10 mouse cellular contexts compared by ENCODE assay signal in the genomic region with DNA sequence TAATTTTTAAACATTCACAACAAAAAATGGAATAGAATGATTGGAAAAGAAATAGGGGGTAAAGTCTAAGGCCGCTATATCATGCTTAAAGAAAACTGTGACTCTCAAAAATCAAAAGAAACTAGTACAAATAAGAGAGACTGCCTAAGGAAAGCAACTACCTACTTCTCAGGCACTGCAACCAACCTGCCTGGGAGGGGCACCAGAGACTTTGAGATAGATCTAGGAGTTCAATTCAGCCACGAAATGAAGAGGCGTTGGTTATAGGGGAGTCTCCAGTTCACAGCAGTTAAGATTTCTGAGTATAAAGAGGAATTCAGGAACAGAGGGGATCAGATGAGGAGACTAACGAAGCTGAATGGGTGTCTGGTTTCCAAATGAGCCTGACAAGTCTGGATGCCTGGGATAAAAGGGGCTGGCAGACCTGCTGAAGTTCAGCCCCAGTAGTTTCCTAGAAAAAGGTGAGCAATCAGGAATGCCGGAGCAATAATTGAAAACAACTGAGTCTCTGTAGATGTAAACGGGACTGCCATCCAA. TPM values are rescaled to one million over a fixed set of nuclear protein-coding genes. Genes with fewer than 3 reads are reported as not detected.
DNase-seq lines count a peak whose midpoint lies in the region; ATAC-seq lines count a peak whose summit lies in the region.
"Had no signal": no experiment of that assay in that cellular context is flagged by ENCODE, and none has a peak within 500 bp of the region (broad histone marks: within the 10 kb centered on the region; RNA-seq: fewer than 3 reads in every experiment).

No protein-coding gene starts in this region.

- H3K4me3 ChIP-seq in kidney, embryonic 16.5 days (ENCODE audit: low read length) = no peak overlapping the region
- H3K4me3 ChIP-seq: embryonic facial prominence, embryonic 13.5 days had no signal

- no peaks in the 10 kb centered on the region for H3K27me3 ChIP-seq in kidney, embryonic 16.5 days (ENCODE audit: insufficient read depth, low read length)
- H3K27me3 ChIP-seq: embryonic facial prominence, embryonic 13.5 days had no signal

- DNase-seq in gastrocnemius, adult 18-20 months (ENCODE audit: low spot score) = peak; percentile 23
- DNase-seq in gastrocnemius, postnatal 36 days = no peak
- peak; percentile 14 for DNase-seq in retina, embryonic 14.5 days (ENCODE audit: low spot score)
- no peak for DNase-seq in retina, postnatal 1 day
- no peak for DNase-seq in spleen, adult 12 weeks (ENCODE audit: low spot score)
- DNase-seq in adrenal gland, postnatal 10 days = no peak
- DNase-seq: adrenal gland, adult 8-10 months had no signal

- 52% methylated on average over 6 of the region's 6 CpGs for WGBS in kidney, embryonic 16.5 days

- no peak overlapping the region for H3K4me2 ChIP-seq in kidney, embryonic 16.5 days (replicated peaks; ENCODE audit: low read depth, low read length)
- H3K4me2 ChIP-seq: embryonic facial prominence, embryonic 13.5 days had no signal

- no peaks in the 10 kb centered on the region for H3K36me3 ChIP-seq in kidney, embryonic 16.5 days (ENCODE audit: insufficient read depth, low read length)
- H3K36me3 ChIP-seq: embryonic facial prominence, embryonic 13.5 days had no signal

- no peak overlapping the region for H3K27ac ChIP-seq in kidney, embryonic 16.5 days (ENCODE audit: low read length)
- H3K27ac ChIP-seq: embryonic facial prominence, embryonic 13.5 days had no signal

- H3K9me3 ChIP-seq in kidney, embryonic 16.5 days (ENCODE audit: low read length) = no peaks in the 10 kb centered on the region
- H3K9me3 ChIP-seq: embryonic facial prominence, embryonic 13.5 days had no signal

- 0 out of 2 replicates have a peak, but pooled peaks have one; percentile 51 for ATAC-seq in kidney, embryonic 16.5 days (ENCODE audit: low FRiP score, low TSS enrichment)
- no peak for ATAC-seq in inflammation-experienced regulatory T-cells, adult 6 months

- no peaks in the 10 kb centered on the region for H3K4me1 ChIP-seq in kidney, embryonic 16.5 days (ENCODE audit: insufficient read depth, low read length)
- H3K4me1 ChIP-seq: embryonic facial prominence, embryonic 13.5 days had no signal

- no peak overlapping the region for H3K9ac ChIP-seq in kidney, embryonic 16.5 days (replicated peaks; ENCODE audit: low read length)
- H3K9ac ChIP-seq: embryonic facial prominence, embryonic 13.5 days had no signal

- intact Hi-C loops in gastrocnemius, postnatal 36 days (cut with DNase I) = no loop called here

RNA-seq across cellular contexts. Expression of a gene that starts 45.7 kb away (rescaled TPM):
- total RNA-seq in gastrocnemius, adult 18-20 months (2021) = 1 to 10 TPM; 1.1 to 2.1 TPM
- 1 to 10 TPM; 1.2 to 1.6 TPM for total RNA-seq in gastrocnemius, postnatal 36 days (2021)
- 77.5 and 82.6 TPM in 2 replicates for polyA plus RNA-seq in kidney, embryonic 16.5 days (2015; fragmentation: Nextera tagmentation; extraction: Ambion mirVana)
- polyA plus RNA-seq in inflammation-experienced regulatory T-cells, adult 6 months (2017; shearing (Covaris generic)) = 100 to 1,000 TPM; 167 to 201 (median 200) TPM
- 10 to 100 TPM in 1 of 2 experiments, 1 to 10 TPM in 1; 8.6 to 10.9 TPM for total RNA-seq in adrenal gland, postnatal 10 days (2021)

Comparison
In these comparisons a context has a peak if more than half of its experiments do, and no peak if none do; other contexts are left out.
1. DNase-seq: peak in gastrocnemius, adult 18-20 months (single experiment) and retina, embryonic 14.5 days (single experiment); none in gastrocnemius, postnatal 36 days (0 of 2), retina, postnatal 1 day (single experiment), spleen, adult 12 weeks (single experiment) and adrenal gland, postnatal 10 days (single experiment).